In genomic region chr9:96718402-96718798, GRCm38 (mm10) we compare ENCODE assay signal across 10 mouse cellular contexts. TPM values are rescaled to one million over a fixed set of nuclear protein-coding genes. Genes with fewer than 3 reads are reported as not detected.
DNase-seq lines count a peak whose midpoint lies in the region; ATAC-seq lines count a peak whose summit lies in the region.
"Had no signal": no experiment of that assay in that cellular context is flagged by ENCODE, and none has a peak within 500 bp of the region (broad histone marks: within the 10 kb centered on the region; RNA-seq: fewer than 3 reads in every experiment).

No protein-coding gene starts in this region.

- no peaks in the 10 kb centered on the region for H3K9me3 ChIP-seq in kidney, embryonic 14.5 days (ENCODE audit: control insufficient read depth, low read length)
- no peaks in the 10 kb centered on the region for H3K9me3 ChIP-seq in liver, embryonic 13.5 days (replicated peaks)

- H3K4me2 ChIP-seq in kidney, embryonic 14.5 days (replicated peaks; ENCODE audit: low read depth, low read length), result 0 out of 2 replicates have a peak overlapping the region, but pooled peaks have one; percentile 64
- H3K4me2 ChIP-seq in liver, embryonic 13.5 days, result peak overlapping the region; percentile 78

- no peak overlapping the region for H3K9ac ChIP-seq in kidney, embryonic 14.5 days (ENCODE audit: low read depth, low read length)
- no peak overlapping the region for H3K9ac ChIP-seq in liver, embryonic 13.5 days

- H3K4me3 ChIP-seq in kidney, embryonic 14.5 days (ENCODE audit: low read length), result no peak overlapping the region
- peak overlapping the region; percentile 1; the same call in 1 of the 2 replicates for H3K4me3 ChIP-seq in brown adipose tissue, adult 24 weeks (ENCODE audit: insufficient read depth, low read depth, low read length)
- peak overlapping the region; percentile 83 for H3K4me3 ChIP-seq in liver, embryonic 13.5 days (replicated peaks)

- DNase-seq in cerebellum, adult 11-12 months, result peak; percentile 23
- no peak for DNase-seq in cerebellum, postnatal 10 days
- no peak for DNase-seq in kidney, adult 8-10 months
- DNase-seq in liver, embryonic 13.5 days, result no peak
- no peak for DNase-seq in T-cell, adult 2 months (ENCODE audit: low spot score)
- DNase-seq in spleen, adult 18-20 months, result no peak
- DNase-seq: gastrocnemius, postnatal 36 days; thymus, postnatal 25 days had no signal

- peaks cover 2% of the 10 kb centered on the region; the same call in 1 of the 2 replicates for H3K36me3 ChIP-seq in kidney, embryonic 14.5 days (ENCODE audit: control insufficient read depth, insufficient read depth, low read length)
- H3K36me3 ChIP-seq in liver, embryonic 13.5 days, result peaks cover 14% of the 10 kb centered on the region

- peaks cover 31% of the 10 kb centered on the region for H3K4me1 ChIP-seq in kidney, embryonic 14.5 days (ENCODE audit: control insufficient read depth, insufficient read depth, low read length)
- H3K4me1 ChIP-seq in brown adipose tissue, adult 24 weeks (ENCODE audit: control insufficient read depth, insufficient read depth, insufficient read length, low read length), result peaks cover 16% of the 10 kb centered on the region
- peaks cover 51% of the 10 kb centered on the region for H3K4me1 ChIP-seq in liver, embryonic 13.5 days (replicated peaks)

- H3K27ac ChIP-seq in kidney, embryonic 14.5 days (ENCODE audit: low read depth, low read length), result no peak overlapping the region
- H3K27ac ChIP-seq in brown adipose tissue, adult 24 weeks (replicated peaks; ENCODE audit: low read depth, low read length), result no peak overlapping the region
- no peak overlapping the region for H3K27ac ChIP-seq in liver, embryonic 13.5 days

- H3K27me3 ChIP-seq in kidney, embryonic 14.5 days (ENCODE audit: control insufficient read depth, insufficient read depth, low read length), result no peaks in the 10 kb centered on the region
- no peaks in the 10 kb centered on the region for H3K27me3 ChIP-seq in liver, embryonic 13.5 days

- no peak for ATAC-seq in kidney, embryonic 14.5 days (ENCODE audit: low FRiP score, low TSS enrichment)
- ATAC-seq in liver, embryonic 13.5 days (ENCODE audit: low read depth), result no peak

- 97% methylated on average over 8 of the region's 8 CpGs for WGBS in kidney, embryonic 14.5 days
- WGBS in liver, embryonic 13.5 days (ENCODE audit: insufficient replicate concordance), result 82% methylated on average over 8 of the region's 8 CpGs

RNA-seq across cellular contexts. Expression of gene Zbtb38, which starts 34.2 kb away (rescaled TPM):
- polyA plus RNA-seq in kidney, embryonic 14.5 days (2014; fragmentation: Nextera tagmentation; extraction: Ambion mirVana), result 15.6 and 20.5 TPM in 2 replicates
- polyA plus RNA-seq in brown adipose tissue, adult 24 weeks (2012; ENCODE audit: insufficient read depth, insufficient read length, missing spikeins), result 16.8 and 18.7 TPM in 2 replicates
- polyA plus RNA-seq in liver, embryonic 13.5 days (2015; fragmentation: Nextera tagmentation; extraction: Ambion mirVana), result 5.8 and 7.2 TPM in 2 replicates
